Comparison of ENCODE assay signal across 12 mouse cellular contexts in the genomic region with DNA sequence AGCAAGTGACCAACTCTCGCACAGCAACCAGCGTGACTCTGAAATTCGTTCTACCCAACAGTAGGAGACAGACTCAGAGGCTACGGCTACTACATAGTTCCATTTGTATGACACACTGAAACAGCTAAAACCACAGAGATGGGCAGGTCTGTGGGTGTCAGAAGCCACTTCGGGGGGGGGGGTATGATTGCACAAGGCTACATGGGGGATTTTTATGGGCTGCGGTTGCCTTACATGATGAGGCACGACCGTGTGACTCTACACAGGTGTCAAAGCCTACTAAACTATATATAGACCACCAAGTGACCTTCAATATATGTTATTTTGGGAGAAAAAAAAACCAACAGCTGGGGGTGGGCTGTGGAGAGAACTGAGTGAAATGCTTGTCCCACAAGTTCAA.
A peak's percentile ranks its signal among the peaks of the same experiment; 100 is the strongest.
DNase-seq lines count a peak whose midpoint lies in the region; ATAC-seq and TF ChIP-seq lines count a peak whose summit lies in the region.
"Had no signal": no experiment of that assay in that cellular context is flagged by ENCODE, and none has a peak within 500 bp of the region (broad histone marks: within the 10 kb centered on the region; RNA-seq: fewer than 3 reads in every experiment).

No protein-coding gene starts in this region.

- peak; percentile 44 for ATAC-seq in CD4-positive, CD25-positive, alpha-beta regulatory T cell, adult 4 months
- ATAC-seq in hematopoietic stem cell, adult 5-6 weeks (replicated peaks in 1 of 2; ENCODE audit: insufficient read depth in 1 of 2, low FRiP score in 2 of 2, low TSS enrichment in 1 of 2, low read depth in 1 of 2, poor library complexity in 2 of 2, severe bottlenecking in 2 of 2), result peak; percentile 47 to 73; a peak in 3 of 4 replicates

- peak; percentile 64 to 65 for DNase-seq in B cell, adult 2 months
- no peak for DNase-seq in adipocyte (ENCODE audit: low spot score)
- DNase-seq in gastrocnemius, postnatal 4 days (ENCODE audit: low spot score in 2 of 2), result no peak
- no peak for DNase-seq in heart, postnatal 14 days
- DNase-seq: cerebellum, adult 9-10 months; layer of hippocampus, adult 9-11 months had no signal

- no peak for TF ChIP-seq CTCF in small intestine, adult 2 months (IDR thresholded peaks at IDR 0.05; ENCODE audit: extremely low read depth, insufficient read length, insufficient replicate concordance, low read depth, low read length)

- 0 out of 2 replicates have a peak overlapping the region, but pooled peaks have one; percentile 56 for H3K27ac ChIP-seq in small intestine, adult 2 months (ENCODE audit: insufficient read depth, low read depth, low read length)
- H3K27ac ChIP-seq: heart, embryonic 10.5 days; hindbrain, embryonic 10.5 days; kidney, embryonic 15.5 days had no signal

- no peak overlapping the region for H3K4me3 ChIP-seq in small intestine, adult 2 months (ENCODE audit: low read depth, low read length)
- H3K4me3 ChIP-seq: heart, embryonic 10.5 days; hindbrain, embryonic 10.5 days; kidney, embryonic 15.5 days had no signal

- TF ChIP-seq POLR2A in small intestine, adult 2 months (IDR thresholded peaks at IDR 0.05; ENCODE audit: low read depth, low read length), result no peak

- H3K27me3 ChIP-seq in small intestine, adult 2 months (ENCODE audit: control insufficient read depth, insufficient read depth, low read length), result no peaks in the 10 kb centered on the region
- H3K27me3 ChIP-seq: kidney, embryonic 15.5 days had no signal

- WGBS in small intestine, adult 2 months, result 71% methylated on average over 8 of the region's 8 CpGs

- H3K4me1 ChIP-seq in small intestine, adult 2 months (ENCODE audit: control insufficient read depth, insufficient read depth, insufficient read length, low read length), result peaks cover 3% of the 10 kb centered on the region; the same call in 1 of the 2 replicates
- H3K4me1 ChIP-seq: hindbrain, embryonic 10.5 days; kidney, embryonic 15.5 days had no signal

- intact Hi-C loops in heart, postnatal 14 days (cut with DNase I), result no loop called here

- no peaks in the 10 kb centered on the region for H3K36me3 ChIP-seq in small intestine, adult 2 months (ENCODE audit: control insufficient read depth, insufficient read depth, low read length)
- H3K36me3 ChIP-seq: heart, embryonic 10.5 days; hindbrain, embryonic 10.5 days; kidney, embryonic 15.5 days had no signal

Comparison
In these comparisons a context has a peak if more than half of its experiments do, and no peak if none do; other contexts are left out.
1. DNase-seq: peak in B cell, adult 2 months (2 of 2); none in adipocyte (single experiment), gastrocnemius, postnatal 4 days (0 of 2) and heart, postnatal 14 days (0 of 2).